8 mouse cellular contexts compared by ENCODE assay signal in genomic region chr11:60046058-60046735, GRCm38 (mm10). TPM values are rescaled to one million over a fixed set of nuclear protein-coding genes. Genes with fewer than 3 reads are reported as not detected.
DNase-seq lines count a peak whose midpoint lies in the region; ATAC-seq lines count a peak whose summit lies in the region.

Pemt (minus strand) TSS chr11:60046489.

- H3K27ac ChIP-seq in hindbrain, embryonic 15.5 days (replicated peaks), result peak within 1 kb of the TSS; percentile 93

- no peaks in the 10 kb centered on the region for H3K36me3 ChIP-seq in hindbrain, embryonic 15.5 days

- peak; percentile 99 for ATAC-seq in hindbrain, embryonic 15.5 days (ENCODE audit: low FRiP score, low read depth)

- H3K9me3 ChIP-seq in hindbrain, embryonic 15.5 days, result no peaks in the 10 kb centered on the region

- peak within 1 kb of the TSS; percentile 66 for H3K4me3 ChIP-seq in hindbrain, embryonic 15.5 days

- H3K4me1 ChIP-seq in hindbrain, embryonic 15.5 days (replicated peaks), result peaks cover 10% of the 10 kb centered on the region

- H3K4me2 ChIP-seq in hindbrain, embryonic 15.5 days, result peak within 1 kb of the TSS; percentile 68

- H3K27me3 ChIP-seq in hindbrain, embryonic 15.5 days, result no peaks in the 10 kb centered on the region

- DNase-seq in T-cell, adult 2 months (ENCODE audit: low spot score), result peak; percentile 91
- peak; percentile 94 to 97 for DNase-seq in cerebellum, postnatal 36 days
- DNase-seq in frontal cortex, postnatal 36 days (ENCODE audit: low spot score in 2 of 2), result peak; percentile 95 to 98
- peak; percentile 97 for DNase-seq in left cerebral cortex, adult 11 months (ENCODE audit: low spot score)
- DNase-seq in lung, postnatal 4 days, result peak; percentile 96 to 97
- peak; percentile 94 for DNase-seq in retina, postnatal 7 days (ENCODE audit: low read depth, low spot score)
- peak; percentile 83 for DNase-seq in urinary bladder, adult 2 months (ENCODE audit: low spot score)

- peak within 1 kb of the TSS; percentile 69 for H3K9ac ChIP-seq in hindbrain, embryonic 15.5 days

- under 1% methylated on average over 44 of the region's 44 CpGs for WGBS in hindbrain, embryonic 15.5 days

RNA-seq across cellular contexts. Expression of gene Pemt, which starts in this region (rescaled TPM):
- polyA plus RNA-seq in hindbrain, embryonic 15.5 days (2015; fragmentation: Nextera tagmentation; extraction: Ambion mirVana), result 8.9 and 9.7 TPM in 2 replicates
- 4.3 and 5.3 TPM in 2 replicates for polyA plus RNA-seq in urinary bladder, adult 2 months (2012; rRNA removed)

Comparison
In these comparisons a context has a peak if more than half of its experiments do, and no peak if none do; other contexts are left out.
1. Peak in every context shown above with its lines: DNase-seq, ATAC-seq, H3K4me3 ChIP-seq and H3K27ac ChIP-seq.